Mouse (Mus musculus) liver, adult 2 months (tissue): ENCODE measurements at regions not wholly inside any gene's neighbourhood (a gene's known extent, or its start where the extent isn't known, plus 50 kb on each side); places are given as distances from the start of the nearest gene placed in this dataset.

Experiments
- CTCF ChIP-seq: fragments of 200-500 bp; IDR thresholded peaks from 2 replicates; pipeline ENCODE4 v1.5.1; 2011; ENCODE audit warnings: low read depth, low read length, control low read depth
- POLR2A ChIP-seq: fragments of 200-500 bp; IDR thresholded peaks from 2 replicates; pipeline ENCODE4 v1.6.1; 2011; ENCODE audit warnings: low read length, control low read depth; ENCODE audit not compliant: insufficient read depth; ENCODE audit errors: extremely low read depth

DNA sequence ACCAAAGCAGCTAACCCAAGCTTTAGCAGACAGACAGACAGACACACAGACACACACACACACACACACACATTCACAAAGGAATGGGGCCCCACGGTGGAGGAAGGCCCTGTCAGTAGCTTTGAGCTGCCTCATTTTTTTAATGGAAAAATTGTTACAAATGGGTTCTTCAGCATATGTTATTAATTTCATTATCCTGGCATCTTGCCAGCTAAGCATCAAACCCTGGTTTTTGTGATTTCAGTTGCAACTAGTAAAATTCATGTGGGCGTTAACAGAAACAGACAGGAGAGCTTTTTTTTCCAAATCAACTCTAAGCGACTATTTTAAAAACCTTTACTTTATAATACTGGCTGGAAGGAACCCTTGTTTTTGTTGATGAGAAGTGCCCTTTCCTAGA lies 138.4 kb upstream of the Eya4 start:
- no peak for TF ChIP-seq CTCF
- no peak for TF ChIP-seq POLR2A
